Mouse (Mus musculus): ENCODE data around the gene Ppp1r15a. TPM values are rescaled to one million over a fixed set of nuclear protein-coding genes. Genes with fewer than 3 reads are reported as not detected.
"Not testable (repeated sequence)": the region's sequence is repeated elsewhere in the genome, so short reads cannot be mapped to it uniquely, and the experiment has no call there.

Ppp1r15a gene
- polyA plus RNA-seq, 1 experiment from 2014 or later = 17.2 TPM

DNA sequence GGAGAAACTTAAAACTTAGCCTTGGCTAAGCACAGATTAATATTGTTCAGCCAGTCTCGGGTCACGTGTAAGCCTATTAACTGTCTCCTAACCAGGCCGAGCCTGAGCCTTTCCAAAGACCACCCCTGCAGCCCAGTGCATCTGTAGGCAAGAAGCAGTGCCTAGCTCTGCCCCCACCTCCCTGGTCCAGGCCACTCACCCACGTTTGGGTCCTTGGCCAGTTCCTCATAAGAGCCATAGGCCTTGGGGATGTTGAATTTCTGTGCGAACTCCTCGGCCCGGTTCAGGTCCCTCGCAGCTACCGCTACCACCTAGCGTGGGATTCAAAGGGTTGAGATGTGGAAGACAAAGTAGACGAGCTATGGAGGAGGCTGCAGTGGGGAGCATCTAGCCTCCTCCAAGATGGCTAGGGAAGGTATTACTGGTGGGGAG lies 38.2 kb downstream of the Ppp1r15a start:
- Histone ChIP-seq H3K4me2 (peak overlapping the region; percentile 63), H3K4me3 (peak overlapping the region; percentile 39), H3K36me3 (peaks cover 10% of the 10 kb centered on the region), H3K4me1 (replicated peaks) (peaks cover 25% of the 10 kb centered on the region), H3K27ac (replicated peaks) (peak overlapping the region; percentile 79), H3K9me3 (no peaks in the 10 kb centered on the region), H3K27me3 (no peaks in the 10 kb centered on the region), H3K9ac (peak overlapping the region; percentile 67)
- ATAC-seq (ENCODE audit: low read depth) = 0 out of 2 replicates have a peak, but pooled peaks have one; percentile 45
- WGBS = 29% methylated on average over 11 of the region's 11 CpGs

GRCm38 (mm10) chr7:45486761-45487415 lies 39.2 kb downstream of the Ppp1r15a start, which contains the start of gene Gm45808:
Gm45808 (minus strand) TSS chr7:45486811.
- ATAC-seq (ENCODE audit: low read depth) = no peak
- WGBS = 85% methylated on average over 12 of the region's 12 CpGs
- no peak within 1 kb of the TSS; the same call in 1 of the 2 replicates for H3K4me2 ChIP-seq

DNA sequence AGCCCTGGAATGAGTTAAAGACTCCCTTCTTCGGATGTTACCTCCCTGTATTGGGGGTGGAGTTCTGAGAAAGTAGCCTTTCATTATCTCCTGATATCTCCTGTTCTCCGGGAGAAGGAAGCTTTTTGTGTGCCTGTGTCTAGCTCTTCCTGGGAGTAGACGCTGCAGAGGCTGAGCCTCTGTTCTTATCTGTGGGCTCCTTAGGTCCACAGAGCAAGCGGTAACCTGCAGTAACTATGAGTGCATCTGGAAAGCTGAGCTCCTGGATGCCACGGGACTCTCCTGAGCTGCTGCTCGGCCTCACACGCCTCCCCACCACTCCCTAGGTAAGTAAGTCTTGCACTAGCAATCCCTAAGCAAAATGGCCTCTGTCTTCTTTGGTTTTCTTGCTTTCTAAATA lies 39.9 kb downstream of the Ppp1r15a start:
- ATAC-seq (ENCODE audit: low read depth) = no peak
- WGBS = 84% methylated on average over 7 of the region's 7 CpGs

More at GRCm38 (mm10) chr7:45486761-45487415, 39.2 kb downstream of the Ppp1r15a start, which contains the start of gene Gm45808:
- peaks cover 25% of the 10 kb centered on the region for H3K4me1 ChIP-seq (replicated peaks)
- H3K27me3 ChIP-seq = no peaks in the 10 kb centered on the region
- 0 out of 2 replicates have a peak within 1 kb of the TSS, but pooled peaks have one; percentile 79 for H3K27ac ChIP-seq (replicated peaks)
- H3K9ac ChIP-seq = no peak within 1 kb of the TSS; the same call in 1 of the 2 replicates
- H3K36me3 ChIP-seq = peaks cover under 1% of the 10 kb centered on the region; the same call in 1 of the 2 replicates
- H3K9me3 ChIP-seq = no peaks in the 10 kb centered on the region
- H3K4me3 ChIP-seq = no peak within 1 kb of the TSS

DNA sequence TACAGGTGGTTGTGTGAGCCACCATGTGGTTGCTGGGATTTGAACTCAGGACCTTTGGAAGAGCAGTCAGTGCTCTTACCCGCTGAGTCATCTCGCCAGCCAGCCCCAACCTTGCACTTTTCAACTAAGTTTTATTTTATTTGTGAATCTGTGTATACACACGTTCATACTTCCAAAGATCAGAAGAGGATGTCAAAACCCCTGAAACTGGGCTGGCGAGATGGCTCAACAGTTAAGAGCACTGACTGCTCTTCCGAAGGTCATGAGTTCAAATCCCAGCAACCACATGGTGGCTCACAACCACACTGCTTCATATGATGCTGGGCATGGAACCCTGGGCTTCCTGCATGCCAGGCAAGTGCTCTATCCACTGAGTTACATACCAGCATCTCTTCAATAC lies 41.1 kb downstream of the Ppp1r15a start:
- not testable (repeated sequence) for H3K9ac ChIP-seq; H3K36me3 ChIP-seq; H3K27me3 ChIP-seq; H3K4me3 ChIP-seq; H3K4me2 ChIP-seq; H3K27ac ChIP-seq (replicated peaks); ATAC-seq (ENCODE audit: low read depth); H3K9me3 ChIP-seq
- WGBS = 93% methylated on average over 5 of the region's 5 CpGs
- H3K4me1 ChIP-seq (replicated peaks) = peaks cover 13% of the 10 kb centered on the region; the same call in 1 of the 2 replicates

More for the DNA sequence above, 39.9 kb downstream of the Ppp1r15a start:
- H3K27ac ChIP-seq (replicated peaks) = no peak overlapping the region
- no peaks in the 10 kb centered on the region for H3K27me3 ChIP-seq
- no peak overlapping the region for H3K4me2 ChIP-seq
- no peaks in the 10 kb centered on the region for H3K9me3 ChIP-seq
- no peak overlapping the region for H3K9ac ChIP-seq
- H3K4me1 ChIP-seq (replicated peaks) = peaks cover 23% of the 10 kb centered on the region
- no peaks in the 10 kb centered on the region for H3K36me3 ChIP-seq
- no peak overlapping the region for H3K4me3 ChIP-seq

GRCm38 (mm10) chr7:45482166-45482565 lies 43.9 kb downstream of the Ppp1r15a start:
- no peaks in the 10 kb centered on the region for H3K36me3 ChIP-seq
- no peaks in the 10 kb centered on the region for H3K4me1 ChIP-seq (replicated peaks)
- ATAC-seq (ENCODE audit: low read depth) = no peak
- H3K4me3 ChIP-seq = no peak overlapping the region
- no peak overlapping the region for H3K27ac ChIP-seq (replicated peaks)
- WGBS = 84% methylated on average over 1 of the region's 1 CpGs
- H3K4me2 ChIP-seq = no peak overlapping the region
- H3K27me3 ChIP-seq = no peaks in the 10 kb centered on the region
- H3K9ac ChIP-seq = no peak overlapping the region
- no peaks in the 10 kb centered on the region for H3K9me3 ChIP-seq

GRCm38 (mm10) chr7:45481374-45481927 lies 44.6 kb downstream of the Ppp1r15a start, which contains the start of gene Tulp2:
Tulp2 (plus strand) TSS chr7:45481877.
- ATAC-seq (ENCODE audit: low read depth) = peak; percentile 82
- Histone ChIP-seq H3K27ac (replicated peaks) (no peak within 1 kb of the TSS), H3K4me2 (no peak within 1 kb of the TSS), H3K4me1 (replicated peaks) (no peaks in the 10 kb centered on the region), H3K36me3 (no peaks in the 10 kb centered on the region), H3K9me3 (no peaks in the 10 kb centered on the region), H3K9ac (no peak within 1 kb of the TSS), H3K4me3 (no peak within 1 kb of the TSS), H3K27me3 (no peaks in the 10 kb centered on the region)
- 49% methylated on average over 14 of the region's 15 CpGs for WGBS

- H3K4me3 ChIP-seq; H3K27me3 ChIP-seq; H3K27ac ChIP-seq (replicated peaks); H3K36me3 ChIP-seq; H3K9me3 ChIP-seq; H3K4me2 ChIP-seq; ATAC-seq (ENCODE audit: low read depth); H3K9ac ChIP-seq; H3K4me1 ChIP-seq (replicated peaks): not testable (repeated sequence)
- WGBS = 58% methylated on average over 4 of the region's 4 CpGs
Observed at GRCm38 (mm10) chr7:45480310-45480709, 45.8 kb downstream of the Ppp1r15a start.

DNA sequence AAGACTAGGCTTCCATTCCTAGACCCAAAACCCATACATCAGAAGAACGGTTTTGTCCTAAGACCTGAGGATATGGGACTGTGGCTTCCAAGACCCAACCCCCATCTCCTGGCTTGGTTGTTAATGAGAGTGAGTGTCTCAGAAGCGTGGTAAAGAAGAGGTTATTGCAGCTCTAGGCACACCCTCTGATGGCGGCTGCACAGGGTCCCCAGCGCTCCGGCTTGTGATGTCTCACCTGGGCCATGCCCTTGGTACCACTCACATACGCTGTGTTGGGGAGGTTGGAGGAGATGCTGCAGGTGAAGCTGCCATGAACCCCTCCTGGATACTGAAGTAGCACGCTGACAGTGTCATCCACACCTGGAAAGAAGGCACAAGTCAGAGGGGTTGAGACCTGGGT lies 47.3 kb downstream of the Ppp1r15a start:
- Histone ChIP-seq H3K4me1 (replicated peaks) (no peaks in the 10 kb centered on the region), H3K36me3 (no peaks in the 10 kb centered on the region), H3K4me2 (no peak overlapping the region), H3K27ac (replicated peaks) (no peak overlapping the region), H3K9me3 (no peaks in the 10 kb centered on the region), H3K27me3 (no peaks in the 10 kb centered on the region), H3K4me3 (no peak overlapping the region), H3K9ac (no peak overlapping the region)
- no peak for ATAC-seq (ENCODE audit: low read depth)
- 96% methylated on average over 7 of the region's 7 CpGs for WGBS

GRCm38 (mm10) chr7:45477003-45477402 lies 49.1 kb downstream of the Ppp1r15a start:
- H3K4me2 ChIP-seq = no peak overlapping the region
- no peaks in the 10 kb centered on the region for H3K9me3 ChIP-seq
- no peak overlapping the region for H3K9ac ChIP-seq
- no peak overlapping the region for H3K4me3 ChIP-seq
- no peaks in the 10 kb centered on the region for H3K4me1 ChIP-seq (replicated peaks)
- no peaks in the 10 kb centered on the region for H3K27me3 ChIP-seq
- WGBS = 13% methylated on average over 3 of the region's 3 CpGs
- no peaks in the 10 kb centered on the region for H3K36me3 ChIP-seq
- ATAC-seq (ENCODE audit: low read depth) = 0 out of 2 replicates have a peak, but pooled peaks have one; percentile 6
- H3K27ac ChIP-seq (replicated peaks) = no peak overlapping the region

- H3K9ac ChIP-seq = no peak overlapping the region
- no peak overlapping the region for H3K27ac ChIP-seq (replicated peaks)
- no peaks in the 10 kb centered on the region for H3K9me3 ChIP-seq
- 61% methylated on average over 1 of the region's 1 CpGs for WGBS
- no peak overlapping the region for H3K4me3 ChIP-seq
- no peaks in the 10 kb centered on the region for H3K27me3 ChIP-seq
- no peak overlapping the region for H3K4me2 ChIP-seq
- no peaks in the 10 kb centered on the region for H3K4me1 ChIP-seq (replicated peaks)
- H3K36me3 ChIP-seq = no peaks in the 10 kb centered on the region
- no peak for ATAC-seq (ENCODE audit: low read depth)
Observed at GRCm38 (mm10) chr7:45476453-45476852, 49.6 kb downstream of the Ppp1r15a start.

DNA sequence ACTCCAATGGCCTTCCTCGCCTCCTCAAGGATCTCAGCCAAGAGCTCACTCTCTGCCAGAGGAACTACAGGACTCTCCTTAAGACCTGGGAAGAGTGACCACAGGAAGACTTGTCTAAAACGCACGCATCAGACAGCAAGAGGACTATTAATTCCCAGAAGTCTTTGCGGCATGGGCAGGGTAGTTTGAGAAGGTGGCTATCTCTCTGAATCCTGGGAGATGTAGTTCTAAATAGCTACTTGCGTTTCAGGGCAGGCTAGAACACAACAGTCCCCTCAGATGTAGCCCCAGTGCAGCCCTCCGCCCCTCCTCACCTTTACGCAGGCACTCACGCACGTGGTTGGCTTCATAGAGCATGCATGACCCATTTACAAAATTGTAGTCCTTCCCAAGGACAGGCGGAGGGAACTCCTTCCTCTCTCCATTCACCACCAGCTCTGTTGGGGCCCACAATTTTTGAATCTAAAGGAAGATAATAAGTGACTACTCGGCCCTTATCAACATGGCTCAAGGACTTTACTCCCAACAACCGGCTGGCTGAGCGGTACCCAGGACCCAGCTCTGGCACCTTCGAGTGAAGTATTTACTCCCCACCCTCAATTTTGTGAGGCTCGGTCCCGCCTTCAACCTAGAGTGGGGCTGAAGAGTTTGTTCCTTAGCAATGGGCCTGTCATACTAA lies 50.6 kb downstream of the Ppp1r15a start:
- ATAC-seq (ENCODE audit: low read depth) = 0 out of 2 replicates have a peak, but pooled peaks have one; percentile 38
- Histone ChIP-seq H3K9me3 (no peaks in the 10 kb centered on the region), H3K4me2 (peak overlapping the region; percentile 40), H3K36me3 (no peaks in the 10 kb centered on the region), H3K27ac (replicated peaks) (no peak overlapping the region), H3K9ac (peak overlapping the region; percentile 38; the same call in 1 of the 2 replicates), H3K4me1 (replicated peaks) (no peaks in the 10 kb centered on the region), H3K27me3 (no peaks in the 10 kb centered on the region), H3K4me3 (peak overlapping the region; percentile 17)
- WGBS = 77% methylated on average over 16 of the region's 16 CpGs

Measured in neural tube, embryonic 13.5 days (tissue).